Mouse (Mus musculus): ENCODE results near the gene Ddost. TPM values are rescaled to one million over a fixed set of nuclear protein-coding genes. Genes with fewer than 3 reads are reported as not detected.

Ddost gene
- polyA plus RNA-seq, 1 experiment from 2014 or later, result 176 TPM

- Histone ChIP-seq H3K4me2 (no peak overlapping the region), H3K27ac (no peak overlapping the region), H3K4me3 (no peak overlapping the region), H3K36me3 (ENCODE audit: poor library complexity, severe bottlenecking) (no peaks in the 10 kb centered on the region), H3K9me3 (replicated peaks) (no peaks in the 10 kb centered on the region), H3K9ac (no peak overlapping the region), H3K27me3 (0 out of 2 replicates have a peak, but pooled peaks cover 3% of the 10 kb centered on the region), H3K4me1 (no peaks in the 10 kb centered on the region)
- no peak for ATAC-seq
- WGBS, result 90% methylated on average over 13 of the region's 13 CpGs
These were observed 12.5 kb upstream of the Ddost start for GRCm38 (mm10) chr4:138292028-138292427.

DNA sequence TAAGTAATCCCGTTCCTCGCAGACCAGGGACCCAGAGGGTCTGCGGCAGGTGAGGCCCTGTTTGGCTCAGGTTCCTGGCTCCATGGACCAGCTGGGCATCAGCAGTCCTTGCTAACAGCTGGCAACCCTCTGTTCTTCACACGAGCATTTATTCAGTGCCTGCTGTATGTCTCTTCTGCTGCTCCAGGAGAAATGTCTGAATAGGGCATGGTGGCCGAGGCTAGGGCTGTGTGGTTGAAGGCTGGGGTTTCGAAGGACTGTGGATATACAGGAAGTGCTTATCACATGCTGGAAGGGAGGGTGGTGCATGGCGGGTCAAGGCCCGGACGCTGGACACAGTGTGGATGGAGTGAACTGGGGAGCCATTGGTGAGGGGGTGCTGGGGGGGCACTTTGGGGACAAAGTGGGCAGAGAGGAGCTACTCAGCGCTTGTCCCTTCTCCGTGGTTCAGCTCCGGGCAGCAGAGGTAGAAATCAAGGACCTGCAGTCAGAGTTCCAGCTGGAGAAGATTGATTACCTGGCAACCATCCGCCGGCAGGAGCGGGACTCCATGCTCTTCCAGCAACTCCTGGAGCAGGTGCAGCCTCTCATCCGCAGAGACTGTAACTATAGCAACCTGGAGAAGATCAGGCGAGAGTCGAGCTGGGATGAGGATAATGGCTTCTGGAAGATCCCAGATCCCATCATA is 11.1 kb upstream of the Ddost start:
- 0 out of 2 replicates have a peak, but pooled peaks have one; percentile 33 for ATAC-seq
- no peaks in the 10 kb centered on the region for H3K9me3 ChIP-seq (replicated peaks)
- H3K9ac ChIP-seq, result no peak overlapping the region
- 76% methylated on average over 18 of the region's 18 CpGs for WGBS
- H3K4me2 ChIP-seq, result no peak overlapping the region
- H3K4me1 ChIP-seq, result no peaks in the 10 kb centered on the region
- no peaks in the 10 kb centered on the region for H3K27me3 ChIP-seq
- no peaks in the 10 kb centered on the region for H3K36me3 ChIP-seq (ENCODE audit: poor library complexity, severe bottlenecking)
- peak overlapping the region; percentile 59 for H3K27ac ChIP-seq
- no peak overlapping the region for H3K4me3 ChIP-seq

DNA sequence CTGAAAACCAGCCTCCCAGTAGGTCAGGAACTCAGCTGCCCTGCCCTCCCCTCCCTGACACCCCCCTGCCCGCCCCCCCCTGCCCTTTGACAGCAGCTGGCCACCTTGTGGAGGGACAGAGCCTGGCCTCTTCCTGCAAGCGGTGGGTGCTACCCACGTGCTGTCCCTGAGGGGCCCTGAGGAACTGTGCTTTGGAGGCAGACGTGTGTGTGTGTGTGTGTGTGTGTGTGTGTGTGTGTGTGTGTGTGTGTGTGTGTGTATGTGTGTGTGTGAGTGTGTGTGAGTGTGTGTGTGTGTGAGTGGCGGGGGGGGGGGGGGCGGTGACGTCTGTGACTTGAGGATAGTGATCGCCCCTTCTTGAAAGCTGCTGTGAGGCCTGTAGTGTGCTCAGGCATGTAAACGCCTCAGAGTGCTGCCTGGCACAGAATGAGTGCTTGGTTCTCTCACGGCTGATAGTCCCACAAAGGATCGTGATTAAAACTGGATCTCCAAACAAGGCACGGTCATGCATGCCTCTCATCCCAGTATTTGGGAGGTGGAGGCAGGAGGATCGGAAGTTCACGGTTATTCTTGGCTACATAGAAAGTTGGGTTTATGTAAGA is 10.5 kb upstream of the Ddost start:
- Histone ChIP-seq H3K27ac (peak overlapping the region; percentile 59), H3K4me2 (no peak overlapping the region)
- no peak for ATAC-seq

GRCm38 (mm10) chr4:138301271-138301780 is 3.2 kb upstream of the Ddost start:
- H3K27me3 ChIP-seq, result no peaks in the 10 kb centered on the region
- H3K27ac ChIP-seq, result no peak overlapping the region
- no peaks in the 10 kb centered on the region for H3K36me3 ChIP-seq (ENCODE audit: poor library complexity, severe bottlenecking)
- H3K4me2 ChIP-seq, result no peak overlapping the region
- H3K9me3 ChIP-seq (replicated peaks), result no peaks in the 10 kb centered on the region
- H3K4me3 ChIP-seq, result no peak overlapping the region
- H3K9ac ChIP-seq, result no peak overlapping the region
- 92% methylated on average over 10 of the region's 10 CpGs for WGBS
- H3K4me1 ChIP-seq, result peaks cover 20% of the 10 kb centered on the region
- ATAC-seq, result no peak

More for the DNA sequence above, 10.5 kb upstream of the Ddost start:
- Histone ChIP-seq H3K4me3 (no peak overlapping the region), H3K9ac (no peak overlapping the region), H3K27me3 (no peaks in the 10 kb centered on the region), H3K36me3 (ENCODE audit: poor library complexity, severe bottlenecking) (no peaks in the 10 kb centered on the region), H3K4me1 (no peaks in the 10 kb centered on the region), H3K9me3 (replicated peaks) (no peaks in the 10 kb centered on the region)
- WGBS, result 75% methylated on average over 7 of the region's 14 CpGs

DNA sequence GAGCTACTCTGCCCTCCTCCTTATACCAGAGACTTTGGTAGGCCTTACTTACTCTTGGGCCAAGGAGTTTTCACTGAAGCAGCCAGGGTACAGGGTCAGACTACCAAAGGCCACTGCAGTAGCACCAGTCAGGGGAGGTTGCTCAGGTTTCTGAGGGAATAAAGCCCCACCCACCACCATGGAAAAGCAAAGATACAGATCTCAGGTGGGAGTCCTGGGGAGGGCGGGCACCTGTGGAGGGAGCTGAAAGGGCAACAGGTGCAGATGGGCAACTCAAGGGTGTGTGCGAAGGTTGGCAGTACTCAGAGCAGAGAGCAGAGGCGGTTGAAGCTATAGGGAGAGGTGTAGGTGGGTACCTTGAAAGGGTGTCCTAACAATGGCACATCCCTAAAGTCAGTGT is 1.5 kb upstream of the Ddost start:
- H3K4me2 ChIP-seq, result peak overlapping the region; percentile 79; the same call in 1 of the 2 replicates
- no peak for ATAC-seq

DNA sequence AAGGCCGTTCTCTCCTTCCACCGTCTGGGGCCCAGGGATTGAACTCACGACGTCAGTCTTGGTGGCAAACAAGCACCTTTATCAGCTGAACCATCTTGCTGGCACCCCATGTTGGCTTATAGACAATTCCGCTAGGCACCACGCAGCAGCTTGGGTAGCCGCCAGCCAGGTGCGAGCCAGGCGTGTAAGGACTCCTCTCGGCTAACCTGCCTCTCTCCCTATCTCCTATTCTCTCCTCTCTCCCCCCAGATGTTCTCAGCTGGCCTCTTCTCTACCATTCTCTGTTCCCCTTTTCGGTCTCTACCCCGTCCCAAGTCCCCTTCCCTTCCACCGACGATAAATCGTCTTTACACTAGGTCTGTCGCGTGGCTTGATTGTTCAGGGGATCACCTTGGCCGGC is 788 bp upstream of the Ddost start:
- H3K27ac ChIP-seq, result peak overlapping the region; percentile 65
- peaks cover 22% of the 10 kb centered on the region for H3K36me3 ChIP-seq (ENCODE audit: poor library complexity, severe bottlenecking)
- no peak for ATAC-seq
- no peaks in the 10 kb centered on the region for H3K9me3 ChIP-seq (replicated peaks)
- H3K4me3 ChIP-seq, result peak overlapping the region; percentile 97
- WGBS, result 12% methylated on average over 18 of the region's 18 CpGs
- H3K4me2 ChIP-seq, result peak overlapping the region; percentile 79
- no peaks in the 10 kb centered on the region for H3K27me3 ChIP-seq
- H3K4me1 ChIP-seq, result peaks cover 38% of the 10 kb centered on the region
- H3K9ac ChIP-seq, result peak overlapping the region; percentile 66

More for the DNA sequence above, 1.5 kb upstream of the Ddost start:
- H3K9me3 ChIP-seq (replicated peaks), result no peaks in the 10 kb centered on the region
- peaks cover 37% of the 10 kb centered on the region for H3K4me1 ChIP-seq
- H3K27me3 ChIP-seq, result no peaks in the 10 kb centered on the region
- H3K27ac ChIP-seq, result no peak overlapping the region
- no peak overlapping the region for H3K9ac ChIP-seq
- H3K4me3 ChIP-seq, result no peak overlapping the region
- WGBS, result 92% methylated on average over 3 of the region's 3 CpGs
- peaks cover 15% of the 10 kb centered on the region for H3K36me3 ChIP-seq (ENCODE audit: poor library complexity, severe bottlenecking)

DNA sequence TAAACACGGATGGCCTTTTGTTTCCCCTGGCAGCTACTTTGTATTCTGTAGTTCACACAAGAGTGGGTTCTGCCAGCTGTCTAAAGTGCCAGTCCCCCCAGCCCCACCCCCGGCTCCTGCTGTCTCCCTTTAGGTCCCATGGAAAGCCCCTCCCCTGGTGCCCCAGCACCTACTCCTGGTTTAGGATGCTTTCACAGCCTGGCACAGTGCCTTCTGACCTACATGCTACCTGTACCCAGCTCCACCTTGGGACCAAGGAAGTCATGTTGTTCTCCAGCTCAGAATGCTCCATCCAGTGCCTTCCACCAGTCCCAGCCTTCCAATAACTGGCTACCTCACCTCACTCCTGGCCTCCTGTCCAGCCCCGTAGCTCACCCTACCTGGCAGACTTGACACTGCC is 2.5 kb downstream of the Ddost start:
- H3K9ac ChIP-seq, result no peak overlapping the region
- no peak for ATAC-seq
- H3K9me3 ChIP-seq (replicated peaks), result no peaks in the 10 kb centered on the region
- peaks cover 38% of the 10 kb centered on the region for H3K4me1 ChIP-seq
- H3K4me2 ChIP-seq, result no peak overlapping the region
- peaks cover 55% of the 10 kb centered on the region for H3K36me3 ChIP-seq (ENCODE audit: poor library complexity, severe bottlenecking)
- WGBS, result 80% methylated on average over 3 of the region's 3 CpGs
- H3K27me3 ChIP-seq, result no peaks in the 10 kb centered on the region
- no peak overlapping the region for H3K4me3 ChIP-seq
- H3K27ac ChIP-seq, result no peak overlapping the region

- Histone ChIP-seq H3K4me2 (no peak overlapping the region), H3K36me3 (ENCODE audit: poor library complexity, severe bottlenecking) (peaks cover 62% of the 10 kb centered on the region), H3K9me3 (replicated peaks) (no peaks in the 10 kb centered on the region), H3K4me1 (peaks cover 38% of the 10 kb centered on the region), H3K27me3 (no peaks in the 10 kb centered on the region), H3K27ac (no peak overlapping the region), H3K9ac (no peak overlapping the region), H3K4me3 (no peak overlapping the region)
- ATAC-seq, result no peak
- WGBS, result 89% methylated on average over 12 of the region's 12 CpGs
These were observed 3.2 kb downstream of the Ddost start for GRCm38 (mm10) chr4:138307739-138308138.

DNA sequence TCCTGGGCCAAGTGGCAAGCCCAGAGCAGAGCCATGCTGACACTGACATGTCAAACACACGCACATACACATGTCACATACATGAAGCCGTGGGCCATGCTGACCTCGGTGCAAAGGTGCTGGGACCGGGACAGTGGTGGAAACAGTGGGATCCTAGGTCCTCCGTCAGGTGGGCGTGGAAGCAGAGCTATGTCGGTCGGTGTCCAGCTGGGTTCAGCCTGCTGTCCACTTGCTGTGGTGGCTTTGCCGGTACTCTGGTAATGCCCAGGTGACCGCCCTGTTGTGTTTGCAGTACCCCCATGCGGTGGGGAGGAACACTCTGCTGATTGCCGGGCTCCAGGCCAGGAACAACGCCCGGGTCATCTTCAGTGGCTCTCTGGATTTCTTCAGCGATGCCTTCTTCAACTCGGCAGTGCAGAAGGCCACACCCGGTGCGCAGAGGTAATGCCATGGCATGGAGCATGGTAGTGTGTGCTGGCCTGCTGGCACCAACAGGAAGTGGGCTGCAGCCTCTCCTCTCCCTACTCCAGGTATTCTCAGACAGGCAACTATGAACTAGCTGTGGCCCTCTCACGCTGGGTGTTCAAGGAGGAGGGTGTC is 5.9 kb downstream of the Ddost start:
- WGBS, result 96% methylated on average over 19 of the region's 19 CpGs
- Histone ChIP-seq H3K36me3 (ENCODE audit: poor library complexity, severe bottlenecking) (peaks cover 89% of the 10 kb centered on the region), H3K27ac (no peak overlapping the region), H3K9me3 (replicated peaks) (no peaks in the 10 kb centered on the region), H3K4me3 (no peak overlapping the region), H3K4me1 (peaks cover 26% of the 10 kb centered on the region), H3K27me3 (no peaks in the 10 kb centered on the region), H3K4me2 (no peak overlapping the region), H3K9ac (no peak overlapping the region)
- ATAC-seq, result no peak

DNA sequence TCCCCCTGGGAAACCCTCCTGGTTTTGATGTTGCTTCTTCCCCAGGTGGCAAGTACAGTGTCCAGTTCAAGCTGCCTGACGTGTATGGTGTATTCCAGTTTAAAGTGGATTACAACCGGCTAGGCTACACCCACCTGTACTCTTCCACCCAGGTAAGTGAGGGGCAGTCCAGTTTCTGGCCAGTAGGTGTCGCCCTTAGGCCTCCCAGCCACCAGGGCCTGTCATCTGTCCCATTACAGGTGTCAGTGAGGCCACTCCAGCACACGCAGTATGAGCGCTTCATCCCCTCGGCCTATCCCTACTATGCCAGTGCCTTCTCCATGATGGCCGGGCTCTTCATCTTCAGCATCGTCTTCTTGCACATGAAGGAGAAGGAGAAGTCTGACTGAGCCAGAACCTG is 7.1 kb downstream of the Ddost start:
- ATAC-seq, result peak; percentile 65; the same call in 1 of the 2 replicates
- Histone ChIP-seq H3K36me3 (ENCODE audit: poor library complexity, severe bottlenecking) (peaks cover 99% of the 10 kb centered on the region), H3K9me3 (replicated peaks) (no peaks in the 10 kb centered on the region; the same call in 1 of the 2 replicates), H3K4me2 (no peak overlapping the region), H3K27ac (no peak overlapping the region), H3K9ac (no peak overlapping the region), H3K4me1 (peaks cover 15% of the 10 kb centered on the region), H3K27me3 (no peaks in the 10 kb centered on the region), H3K4me3 (no peak overlapping the region)
- 69% methylated on average over 8 of the region's 8 CpGs for WGBS

GRCm38 (mm10) chr4:138312105-138312504 is 7.6 kb downstream of the Ddost start:
- Histone ChIP-seq H3K4me3 (no peak overlapping the region), H3K9ac (no peak overlapping the region), H3K27me3 (no peaks in the 10 kb centered on the region), H3K36me3 (ENCODE audit: poor library complexity, severe bottlenecking) (peaks cover 99% of the 10 kb centered on the region), H3K9me3 (replicated peaks) (no peaks in the 10 kb centered on the region; the same call in 1 of the 2 replicates), H3K27ac (no peak overlapping the region), H3K4me1 (peaks cover 10% of the 10 kb centered on the region), H3K4me2 (no peak overlapping the region)
- ATAC-seq, result no peak
- 96% methylated on average over 3 of the region's 3 CpGs for WGBS

DNA sequence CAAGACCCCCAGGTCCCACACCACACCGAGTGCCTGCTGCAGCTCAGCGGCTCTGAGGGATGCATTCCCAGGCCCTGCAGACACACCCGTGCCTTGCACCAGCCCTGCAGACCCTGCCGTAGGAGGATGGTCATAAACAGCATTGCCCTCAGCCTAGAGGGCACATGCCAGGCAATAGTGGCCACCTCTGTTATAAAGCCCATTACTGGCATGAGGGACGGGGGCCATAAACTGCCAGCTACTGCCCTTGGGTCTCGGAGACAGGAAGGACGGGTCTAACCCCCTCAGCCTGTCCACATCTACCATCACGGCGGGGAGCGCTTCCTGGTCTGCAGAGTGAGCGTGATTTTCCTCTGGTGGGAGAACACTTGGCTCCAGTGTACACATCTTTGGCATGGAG is 8.5 kb downstream of the Ddost start:
- H3K4me2 ChIP-seq, result no peak overlapping the region
- H3K36me3 ChIP-seq (ENCODE audit: poor library complexity, severe bottlenecking), result peaks cover 99% of the 10 kb centered on the region
- no peak overlapping the region for H3K9ac ChIP-seq
- no peaks in the 10 kb centered on the region for H3K27me3 ChIP-seq
- WGBS, result 95% methylated on average over 11 of the region's 11 CpGs
- ATAC-seq, result no peak
- H3K27ac ChIP-seq, result no peak overlapping the region
- H3K4me1 ChIP-seq, result 0 out of 2 replicates have a peak, but pooled peaks cover under 1% of the 10 kb centered on the region
- no peak overlapping the region for H3K4me3 ChIP-seq
- H3K9me3 ChIP-seq (replicated peaks), result no peaks in the 10 kb centered on the region; the same call in 1 of the 2 replicates

Data from forebrain, embryonic 13.5 days (tissue).